Mouse (Mus musculus) embryonic facial prominence, embryonic 11.5 days (tissue): Measurements from ENCODE around the gene Ucp3. TPM values are rescaled to one million over a fixed set of nuclear protein-coding genes. Genes with fewer than 3 reads are reported as not detected.

Source experiments
- ATAC-seq: fragments of 200-750 bp; cut with Nextera tagmentation; replicated peaks from 2 replicates; pipeline ENCODE4 v1.8.0; 2017; ENCODE audit warnings: low read depth; ENCODE audit not compliant: insufficient number of reproducible peaks, low FRiP score, low TSS enrichment
- DNase-seq: peaks from one replicate; pipeline ENCODE4 v3.0.0-alpha.2; 2015; ENCODE audit warnings: low spot score
- H3K27ac ChIP-seq: fragments of 300-500 bp; sonication (generic); replicated peaks from 2 replicates; pipeline ENCODE4 v1.5.1; 2014; ENCODE audit warnings: mild to moderate bottlenecking, low read depth, low read length, control low read depth
- H3K27me3 ChIP-seq: fragments of 300-500 bp; sonication (generic); 2 replicates; pipeline ENCODE4 v1.6.1; 2014; ENCODE audit warnings: mild to moderate bottlenecking, low read length, moderate library complexity, mixed read lengths; ENCODE audit not compliant: control insufficient read depth, insufficient read depth
- H3K36me3 ChIP-seq: fragments of 300-500 bp; sonication (generic); replicated peaks from 2 replicates; pipeline ENCODE4 v1.6.1; 2014; ENCODE audit warnings: low read depth, mild to moderate bottlenecking, low read length, moderate library complexity, mixed read lengths; ENCODE audit not compliant: control insufficient read depth, insufficient read depth
- H3K4me1 ChIP-seq: fragments of 300-500 bp; sonication (generic); 2 replicates; pipeline ENCODE4 v1.6.1; 2014; ENCODE audit warnings: low read length, mixed read lengths; ENCODE audit not compliant: control insufficient read depth, insufficient read depth
- H3K4me2 ChIP-seq: fragments of 300-500 bp; sonication (generic); 2 replicates; pipeline ENCODE4 v1.6.1; 2014; ENCODE audit warnings: low read depth, mild to moderate bottlenecking, control low read depth, low read length, moderate library complexity
- H3K4me3 ChIP-seq: fragments of 300-500 bp; sonication (generic); 2 replicates; pipeline ENCODE4 v1.5.1; 2014; ENCODE audit warnings: low read depth, low read length, control low read depth
- H3K9ac ChIP-seq: fragments of 300-500 bp; sonication (generic); replicated peaks from 2 replicates; pipeline ENCODE4 v1.6.1; 2014; ENCODE audit warnings: mild to moderate bottlenecking, control low read depth, low read length
- H3K9me3 ChIP-seq: fragments of 300-500 bp; sonication (generic); replicated peaks from 2 replicates; pipeline ENCODE4 v1.6.1; 2016; ENCODE audit warnings: mild to moderate bottlenecking, low read length, inconsistent platforms, mixed read lengths; ENCODE audit not compliant: control insufficient read depth
- WGBS: fragments of 180-500 bp; shearing (Covaris S2); extraction: QIAGEN DNeasy Blood & Tissue Kit; methylation state at CpG from one replicate; pipeline ENCODE4 v1.1.7; 2014; 5-methylcytosine and 5-hydroxymethylcytosine counted together
- polyA plus RNA-seq: library from polyadenylated mRNA; unstranded; fragments of >200 nt; fragmentation: Nextera tagmentation; extraction: Ambion mirVana; gene quantifications from 2 replicates; pipeline ENCODE4 v1.2.1, GENCODE M21; 2014

The Ucp3 gene
- polyA plus RNA-seq, 1 experiment from 2014 or later: not detected

- 45% methylated on average over 10 of the region's 10 CpGs for WGBS
- no peak overlapping the region for H3K4me2 ChIP-seq
- ATAC-seq (no peak), DNase-seq (no peak)
- H3K4me1 ChIP-seq: peaks cover 3% of the 10 kb centered on the region
- no peaks in the 10 kb centered on the region; the same call in 1 of the 2 replicates for H3K36me3 ChIP-seq
- no peaks in the 10 kb centered on the region for H3K27me3 ChIP-seq
- H3K9ac ChIP-seq: no peak overlapping the region
- no peak overlapping the region for H3K4me3 ChIP-seq
- no peaks in the 10 kb centered on the region for H3K9me3 ChIP-seq
- no peak overlapping the region for H3K27ac ChIP-seq
Observed at GRCm38 (mm10) chr7:100488474-100489048, 15.8 kb downstream of the Ucp3 start.

GRCm38 (mm10) chr7:100492391-100493116 lies 19.8 kb downstream of the Ucp3 start:
- Histone ChIP-seq H3K4me3 (peak overlapping the region; percentile 42), H3K4me1 (peaks cover 10% of the 10 kb centered on the region), H3K4me2 (peak overlapping the region; percentile 85), H3K27ac (no peak overlapping the region), H3K36me3 (no peaks in the 10 kb centered on the region; the same call in 1 of the 2 replicates), H3K9ac (peak overlapping the region; percentile 60), H3K9me3 (no peaks in the 10 kb centered on the region), H3K27me3 (no peaks in the 10 kb centered on the region)
- 2% methylated on average over 35 of the region's 36 CpGs for WGBS
- DNase-seq (peak; percentile 29), ATAC-seq (peak; percentile 40)

GRCm38 (mm10) chr7:100493117-100493483 lies 20.3 kb downstream of the Ucp3 start, which contains the start of gene Ucp2:
Ucp2 (plus strand) TSS chr7:100493337.
- peak within 1 kb of the TSS; percentile 85 for H3K4me2 ChIP-seq
- ATAC-seq: peak; percentile 40
- no peaks in the 10 kb centered on the region for H3K27me3 ChIP-seq
- peak within 1 kb of the TSS; percentile 60 for H3K9ac ChIP-seq
- H3K36me3 ChIP-seq: peaks cover under 1% of the 10 kb centered on the region; the same call in 1 of the 2 replicates
- peak; percentile 84 for DNase-seq
- H3K9me3 ChIP-seq: no peaks in the 10 kb centered on the region
- H3K27ac ChIP-seq: 0 out of 2 replicates have a peak within 1 kb of the TSS, but pooled peaks have one; percentile 25
- WGBS: under 1% methylated on average over 27 of the region's 27 CpGs
- H3K4me3 ChIP-seq: peak within 1 kb of the TSS; percentile 42
- peaks cover 10% of the 10 kb centered on the region for H3K4me1 ChIP-seq

GRCm38 (mm10) chr7:100493484-100494414 lies 21.0 kb downstream of the Ucp3 start:
- Histone ChIP-seq H3K9ac (peak overlapping the region; percentile 60), H3K9me3 (no peaks in the 10 kb centered on the region), H3K27me3 (no peaks in the 10 kb centered on the region), H3K4me2 (peak overlapping the region; percentile 85), H3K36me3 (peaks cover 3% of the 10 kb centered on the region; the same call in 1 of the 2 replicates), H3K27ac (0 out of 2 replicates have a peak overlapping the region, but pooled peaks have one; percentile 25), H3K4me3 (peak overlapping the region; percentile 42), H3K4me1 (peaks cover 10% of the 10 kb centered on the region)
- 40% methylated on average over 19 of the region's 19 CpGs for WGBS
- DNase-seq (peak; percentile 33), ATAC-seq (no peak)

- ATAC-seq: no peak
- Histone ChIP-seq H3K27ac (0 out of 2 replicates have a peak overlapping the region, but pooled peaks have one; percentile 25), H3K27me3 (no peaks in the 10 kb centered on the region), H3K9ac (no peak overlapping the region), H3K4me2 (peak overlapping the region; percentile 85), H3K36me3 (peaks cover 3% of the 10 kb centered on the region; the same call in 1 of the 2 replicates), H3K4me3 (peak overlapping the region; percentile 42), H3K9me3 (no peaks in the 10 kb centered on the region), H3K4me1 (peaks cover 10% of the 10 kb centered on the region)
- DNase-seq: no peak
- 89% methylated on average over 7 of the region's 7 CpGs for WGBS
Observed at GRCm38 (mm10) chr7:100494415-100494831, 21.6 kb downstream of the Ucp3 start.

GRCm38 (mm10) chr7:100495042-100495441 lies 22.3 kb downstream of the Ucp3 start:
- Histone ChIP-seq H3K27ac (peak overlapping the region; percentile 78), H3K4me2 (peak overlapping the region; percentile 38), H3K9me3 (no peaks in the 10 kb centered on the region), H3K4me1 (peaks cover 10% of the 10 kb centered on the region), H3K4me3 (no peak overlapping the region), H3K27me3 (no peaks in the 10 kb centered on the region), H3K9ac (peak overlapping the region; percentile 29), H3K36me3 (peaks cover 3% of the 10 kb centered on the region; the same call in 1 of the 2 replicates)
- ATAC-seq (peak; percentile 3; the same call in 1 of the 2 replicates), DNase-seq (peak; percentile 84)
- WGBS: 20% methylated on average over 8 of the region's 8 CpGs

- 23% methylated on average over 11 of the region's 11 CpGs for WGBS
- Histone ChIP-seq H3K4me2 (peak overlapping the region; percentile 38), H3K4me3 (no peak overlapping the region), H3K9me3 (no peaks in the 10 kb centered on the region), H3K9ac (peak overlapping the region; percentile 29), H3K4me1 (peaks cover 10% of the 10 kb centered on the region), H3K36me3 (peaks cover 3% of the 10 kb centered on the region; the same call in 1 of the 2 replicates), H3K27me3 (no peaks in the 10 kb centered on the region), H3K27ac (peak overlapping the region; percentile 78)
- DNase-seq: peak; percentile 77
- peak; percentile 63 for ATAC-seq
Observed at GRCm38 (mm10) chr7:100495581-100496251, 22.9 kb downstream of the Ucp3 start.
